31 mouse cellular contexts compared by ENCODE assay signal in genomic region chr11:118579622-118580021, GRCm38 (mm10).
"Had no signal": no experiment of that assay in that cellular context is flagged by ENCODE, and none has a peak within 500 bp of the region (broad histone marks: within the 10 kb centered on the region; RNA-seq: fewer than 3 reads in every experiment).

No protein-coding gene starts in this region.

- ATAC-seq: liver, embryonic 12.5 days; liver, postnatal 0 days; lung, postnatal 0 days; midbrain, embryonic 13.5 days; midbrain, embryonic 15.5 days; midbrain, embryonic 16.5 days had no signal

- H3K27ac ChIP-seq: limb, embryonic 10.5 days; limb, embryonic 12.5 days; limb, embryonic 13.5 days; limb, embryonic 15.5 days; liver, embryonic 12.5 days; liver, embryonic 13.5 days; liver, embryonic 14.5 days; liver, embryonic 15.5 days; lung, embryonic 15.5 days; macrophage; midbrain, embryonic 10.5 days; midbrain, embryonic 12.5 days; midbrain, embryonic 13.5 days; midbrain, embryonic 15.5 days; neural tube, embryonic 12.5 days had no signal

- H3K4me1 ChIP-seq: limb, embryonic 10.5 days; limb, embryonic 12.5 days; limb, embryonic 13.5 days; limb, embryonic 15.5 days; liver, embryonic 12.5 days; liver, embryonic 13.5 days; liver, embryonic 15.5 days; lung, embryonic 15.5 days; megakaryocyte, embryonic 14.5 days had no signal

- DNase-seq: left cerebral cortex, postnatal 4 days; liver; liver, embryonic 13.5 days; liver, postnatal 0 days; lung, adult 18-20 months; lung, adult 2 months; lung, embryonic 14.5 days; lung, postnatal 10 days; lung, postnatal 14 days; lung, postnatal 36 days; lung, postnatal 4 days; midbrain, embryonic 14.5 days had no signal

- H3K27me3 ChIP-seq: midbrain, embryonic 13.5 days; midbrain, embryonic 15.5 days; neural tube, embryonic 13.5 days had no signal

- H3K4me3 ChIP-seq: limb, embryonic 10.5 days; limb, embryonic 12.5 days; limb, embryonic 13.5 days; limb, embryonic 15.5 days; liver, embryonic 12.5 days; liver, embryonic 13.5 days; liver, embryonic 15.5 days; lung, embryonic 15.5 days; megakaryocyte, embryonic 14.5 days; midbrain, embryonic 10.5 days; midbrain, embryonic 12.5 days; midbrain, embryonic 13.5 days; midbrain, embryonic 15.5 days; myocyte; neural tube, embryonic 12.5 days; neural tube, embryonic 13.5 days had no signal
